Comparison of ENCODE assay signal across 8 mouse cellular contexts in the genomic region with DNA sequence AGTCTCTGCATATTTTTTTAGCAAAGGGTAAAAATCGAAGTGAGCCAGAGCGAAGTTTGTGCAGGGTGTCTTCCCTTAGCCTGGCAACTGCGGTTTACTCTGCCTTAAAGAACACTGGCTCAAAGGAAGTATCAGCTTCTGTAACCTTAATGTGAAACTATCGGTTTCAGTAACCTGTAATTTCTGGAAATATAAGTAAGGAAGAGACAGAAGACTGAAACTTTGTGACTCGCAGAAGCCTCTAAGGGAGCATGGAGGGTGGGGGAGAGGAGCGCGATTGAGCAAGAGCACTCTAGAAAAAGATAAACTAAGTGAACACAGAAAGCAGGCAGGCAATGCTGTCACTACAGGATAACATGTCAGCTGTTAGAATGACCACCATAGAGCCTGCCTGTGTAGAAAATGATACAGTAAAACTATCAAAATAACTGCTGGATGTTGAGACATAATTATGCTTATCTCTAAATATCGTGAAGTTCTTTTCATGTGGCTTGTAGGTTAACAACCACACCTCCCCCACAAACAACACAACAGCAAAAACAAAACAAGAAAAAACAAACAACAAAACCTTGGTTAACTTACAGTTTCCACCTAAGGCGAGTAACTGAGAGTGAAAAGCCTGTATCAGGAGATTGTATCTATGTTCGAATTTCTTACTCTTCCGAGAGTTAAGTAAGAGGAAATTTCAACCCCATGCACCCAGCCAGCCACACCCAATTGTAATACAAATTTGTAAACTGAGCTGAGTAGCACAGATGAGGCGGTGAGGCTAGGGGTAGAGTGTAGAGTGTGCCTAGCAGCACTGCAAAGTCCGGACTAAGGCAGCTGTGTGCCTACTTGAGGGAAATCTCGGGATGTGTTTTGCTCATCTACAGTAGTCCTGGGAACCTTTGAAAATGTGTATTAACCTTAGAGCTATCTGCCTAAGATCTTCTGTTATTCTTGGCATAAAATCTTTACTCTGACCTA. TPM values are rescaled to one million over a fixed set of nuclear protein-coding genes. Genes with fewer than 3 reads are reported as not detected.
DNase-seq lines count a peak whose midpoint lies in the region; ATAC-seq lines count a peak whose summit lies in the region.

No protein-coding gene starts in this region.

- intact Hi-C loops in left cerebral cortex, postnatal 25 days (cut with DNase I): no loop called here

- H3K27me3 ChIP-seq in kidney, embryonic 14.5 days (ENCODE audit: control insufficient read depth, insufficient read depth, low read length): no peaks in the 10 kb centered on the region
- no peaks in the 10 kb centered on the region for H3K27me3 ChIP-seq in limb, embryonic 13.5 days
- no peaks in the 10 kb centered on the region for H3K27me3 ChIP-seq in midbrain, embryonic 15.5 days (replicated peaks)

- peaks cover 6% of the 10 kb centered on the region; the same call in 1 of the 2 replicates for H3K4me1 ChIP-seq in kidney, embryonic 14.5 days (ENCODE audit: control insufficient read depth, insufficient read depth, low read length)
- peaks cover 10% of the 10 kb centered on the region for H3K4me1 ChIP-seq in limb, embryonic 13.5 days
- H3K4me1 ChIP-seq in midbrain, embryonic 15.5 days: peaks cover 8% of the 10 kb centered on the region; the same call in 1 of the 2 replicates

- peak overlapping the region; percentile 51 for H3K4me2 ChIP-seq in kidney, embryonic 14.5 days (replicated peaks; ENCODE audit: low read depth, low read length)
- H3K4me2 ChIP-seq in limb, embryonic 13.5 days (replicated peaks): peak overlapping the region; percentile 68
- H3K4me2 ChIP-seq in midbrain, embryonic 15.5 days: peak overlapping the region; percentile 76

- 18% methylated on average over 14 of the region's 14 CpGs for WGBS in kidney, embryonic 14.5 days
- WGBS in limb, embryonic 13.5 days: 23% methylated on average over 14 of the region's 14 CpGs
- WGBS in midbrain, embryonic 15.5 days: 26% methylated on average over 14 of the region's 14 CpGs

- H3K36me3 ChIP-seq in kidney, embryonic 14.5 days (ENCODE audit: control insufficient read depth, insufficient read depth, low read length): no peaks in the 10 kb centered on the region; the same call in 1 of the 2 replicates
- peaks cover 2% of the 10 kb centered on the region; the same call in 1 of the 2 replicates for H3K36me3 ChIP-seq in limb, embryonic 13.5 days
- H3K36me3 ChIP-seq in midbrain, embryonic 15.5 days (replicated peaks): no peaks in the 10 kb centered on the region

- H3K4me3 ChIP-seq in kidney, embryonic 14.5 days (ENCODE audit: low read length): peak overlapping the region; percentile 59
- H3K4me3 ChIP-seq in limb, embryonic 13.5 days: peak overlapping the region; percentile 52
- H3K4me3 ChIP-seq in midbrain, embryonic 15.5 days: peak overlapping the region; percentile 46

- peak overlapping the region; percentile 96 for H3K27ac ChIP-seq in kidney, embryonic 14.5 days (ENCODE audit: low read depth, low read length)
- H3K27ac ChIP-seq in limb, embryonic 13.5 days: peak overlapping the region; percentile 85
- peak overlapping the region; percentile 67 for H3K27ac ChIP-seq in midbrain, embryonic 15.5 days

- no peak for DNase-seq in kidney, adult 11 months
- peak; percentile 11 for DNase-seq in adrenal gland, postnatal 25 days
- DNase-seq in layer of hippocampus, adult 9-11 months: no peak
- no peak for DNase-seq in left cerebral cortex, postnatal 25 days (ENCODE audit: low spot score in 2 of 2)

- H3K9me3 ChIP-seq in kidney, embryonic 14.5 days (ENCODE audit: control insufficient read depth, low read length): no peaks in the 10 kb centered on the region
- H3K9me3 ChIP-seq in limb, embryonic 13.5 days: no peaks in the 10 kb centered on the region
- no peaks in the 10 kb centered on the region for H3K9me3 ChIP-seq in midbrain, embryonic 15.5 days

- peak overlapping the region; percentile 65 for H3K9ac ChIP-seq in kidney, embryonic 14.5 days (ENCODE audit: low read depth, low read length)
- peak overlapping the region; percentile 70 for H3K9ac ChIP-seq in limb, embryonic 13.5 days
- H3K9ac ChIP-seq in midbrain, embryonic 15.5 days: peak overlapping the region; percentile 38

- peak; percentile 36 for ATAC-seq in kidney, embryonic 14.5 days (ENCODE audit: low FRiP score, low TSS enrichment)
- peak; percentile 73 for ATAC-seq in granulocyte monocyte progenitor cell, adult 5-6 weeks (replicated peaks; ENCODE audit: poor library complexity, severe bottlenecking)
- ATAC-seq in limb, embryonic 13.5 days (ENCODE audit: low FRiP score, low read depth): peak; percentile 37; the same call in 1 of the 2 replicates
- no peak for ATAC-seq in midbrain, embryonic 15.5 days (replicated peaks)

RNA-seq across cellular contexts. Expression of a gene that starts 0.9 kb away (rescaled TPM):
- 26.2 and 29.6 TPM in 2 replicates for polyA plus RNA-seq in kidney, embryonic 14.5 days (2014; fragmentation: Nextera tagmentation; extraction: Ambion mirVana)
- total RNA-seq in adrenal gland, postnatal 25 days (2021): 61.7 and 75.1 TPM in 2 replicates
- 24.2 and 43.8 TPM in 2 replicates for total RNA-seq in granulocyte monocyte progenitor cell, adult 5-6 weeks (2014; fragmentation: Nextera tagmentation)
- total RNA-seq in granulocyte monocyte progenitor cell, adult 5-6 weeks (2017): 35.0 and 39.7 TPM in 2 replicates
- 13.8 and 16.6 TPM in 2 replicates for polyA plus RNA-seq in limb, embryonic 13.5 days (2015; fragmentation: Nextera tagmentation; extraction: Ambion mirVana)
- 7.2 and 8.3 TPM in 2 replicates for polyA plus RNA-seq in midbrain, embryonic 15.5 days (2015; fragmentation: Nextera tagmentation; extraction: Ambion mirVana)
- total RNA-seq in left cerebral cortex, postnatal 25 days (2021): 1 to 10 TPM; 5.5 to 6.2 TPM

RNA-seq across cellular contexts. Expression of a gene that starts 36.8 kb away (rescaled TPM):
- polyA plus RNA-seq in kidney, embryonic 14.5 days (2014; fragmentation: Nextera tagmentation; extraction: Ambion mirVana): 9.7 and 20.6 TPM in 2 replicates
- total RNA-seq in adrenal gland, postnatal 25 days (2021): 35.0 and 35.3 TPM in 2 replicates
- 37.3 and 42.8 TPM in 2 replicates for total RNA-seq in granulocyte monocyte progenitor cell, adult 5-6 weeks (2014; fragmentation: Nextera tagmentation)
- 52.7 and 67.2 TPM in 2 replicates for total RNA-seq in granulocyte monocyte progenitor cell, adult 5-6 weeks (2017)
- 14.0 and 15.8 TPM in 2 replicates for polyA plus RNA-seq in limb, embryonic 13.5 days (2015; fragmentation: Nextera tagmentation; extraction: Ambion mirVana)
- 6.2 and 6.7 TPM in 2 replicates for polyA plus RNA-seq in midbrain, embryonic 15.5 days (2015; fragmentation: Nextera tagmentation; extraction: Ambion mirVana)
- total RNA-seq in left cerebral cortex, postnatal 25 days (2021): 1 to 10 TPM; 5.6 to 7.1 TPM

RNA-seq across cellular contexts. Expression of a gene that starts 37.3 kb away (rescaled TPM):
- 70.9 and 73.3 TPM in 2 replicates for polyA plus RNA-seq in kidney, embryonic 14.5 days (2014; fragmentation: Nextera tagmentation; extraction: Ambion mirVana)
- total RNA-seq in adrenal gland, postnatal 25 days (2021): 497 and 541 TPM in 2 replicates
- 6.7 and 24.5 TPM in 2 replicates for total RNA-seq in granulocyte monocyte progenitor cell, adult 5-6 weeks (2014; fragmentation: Nextera tagmentation)
- total RNA-seq in granulocyte monocyte progenitor cell, adult 5-6 weeks (2017): 8.6 and 8.7 TPM in 2 replicates
- polyA plus RNA-seq in limb, embryonic 13.5 days (2015; fragmentation: Nextera tagmentation; extraction: Ambion mirVana): 65.9 and 70.3 TPM in 2 replicates
- 29.1 and 33.9 TPM in 2 replicates for polyA plus RNA-seq in midbrain, embryonic 15.5 days (2015; fragmentation: Nextera tagmentation; extraction: Ambion mirVana)
- total RNA-seq in left cerebral cortex, postnatal 25 days (2021): 10 to 100 TPM; 35.6 to 39.0 TPM

RNA-seq across cellular contexts. Expression of a gene that starts 59.8 kb away (rescaled TPM):
- 0.20 TPM in 1 of 2 replicates, not detected in the other for polyA plus RNA-seq in kidney, embryonic 14.5 days (2014; fragmentation: Nextera tagmentation; extraction: Ambion mirVana)
- not detected in 2 replicates for total RNA-seq in adrenal gland, postnatal 25 days (2021)
- not detected in 2 replicates for total RNA-seq in granulocyte monocyte progenitor cell, adult 5-6 weeks (2014; fragmentation: Nextera tagmentation)
- not detected in 2 replicates for total RNA-seq in granulocyte monocyte progenitor cell, adult 5-6 weeks (2017)
- polyA plus RNA-seq in limb, embryonic 13.5 days (2015; fragmentation: Nextera tagmentation; extraction: Ambion mirVana): 0.18 and 0.23 TPM in 2 replicates
- 0.51 TPM in 1 of 2 replicates, not detected in the other for polyA plus RNA-seq in midbrain, embryonic 15.5 days (2015; fragmentation: Nextera tagmentation; extraction: Ambion mirVana)
- total RNA-seq in left cerebral cortex, postnatal 25 days (2021): 1 to 10 TPM in 1 of 2 experiments, under 1 TPM in 1; 0.44 to 1.4 TPM

Comparison
In these comparisons a context has a peak if more than half of its experiments do, and no peak if none do; other contexts are left out.
1. RNA of a gene that starts 37.3 kb away (total RNA-seq): 497 to 541 TPM in adrenal gland, postnatal 25 days; 35.6 to 39.0 TPM in left cerebral cortex, postnatal 25 days and 6.7 to 24.5 TPM in granulocyte monocyte progenitor cell, adult 5-6 weeks; every median in the first group is over 10 times any median in the second.
2. Peak in every context shown above with its lines, with median percentiles within 50 percentile points of each other: H3K27ac ChIP-seq, H3K4me2 ChIP-seq, H3K4me3 ChIP-seq and H3K9ac ChIP-seq.